Mouse (Mus musculus): Measurements from ENCODE around the gene Rpusd2.
A peak's percentile ranks its signal among the peaks of the same experiment; 100 is the strongest.
"Not testable (repeated sequence)": the region's sequence is repeated elsewhere in the genome, so short reads cannot be mapped to it uniquely, and the experiment has no call there.

Gene Rpusd2

GRCm38 (mm10) chr2:119034656-119035396, at the start of gene Rpusd2:
Gene Rpusd2 (plus strand): TSS chr2:119034790.
- peak; percentile 95 for DNase-seq (ENCODE audit: low read depth)

DNA sequence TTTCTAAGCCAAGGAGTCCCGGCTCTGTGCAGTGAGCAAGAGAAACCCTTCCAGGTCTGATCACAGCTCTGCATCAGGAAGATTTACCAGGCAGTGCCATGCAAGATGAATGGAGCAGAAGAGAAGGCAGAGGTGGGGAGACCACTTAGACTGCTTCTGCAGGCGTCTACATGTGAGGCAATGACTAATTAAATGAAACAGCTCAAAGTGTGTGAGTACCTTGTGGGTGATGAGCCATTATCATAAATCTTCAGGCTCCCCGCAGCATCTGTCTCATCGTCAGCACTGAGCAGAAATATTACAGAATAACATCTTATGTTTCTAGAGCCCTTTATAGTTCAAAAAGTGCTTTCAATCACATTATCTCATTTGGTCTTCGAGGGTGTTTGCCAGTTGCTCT, 39.1 kb upstream of the Rpusd2 start:
- DNase-seq (ENCODE audit: low read depth), result no peak

GRCm38 (mm10) chr2:118995919-118996797, 38.4 kb upstream of the Rpusd2 start:
- no peak for DNase-seq (ENCODE audit: low read depth)

DNA sequence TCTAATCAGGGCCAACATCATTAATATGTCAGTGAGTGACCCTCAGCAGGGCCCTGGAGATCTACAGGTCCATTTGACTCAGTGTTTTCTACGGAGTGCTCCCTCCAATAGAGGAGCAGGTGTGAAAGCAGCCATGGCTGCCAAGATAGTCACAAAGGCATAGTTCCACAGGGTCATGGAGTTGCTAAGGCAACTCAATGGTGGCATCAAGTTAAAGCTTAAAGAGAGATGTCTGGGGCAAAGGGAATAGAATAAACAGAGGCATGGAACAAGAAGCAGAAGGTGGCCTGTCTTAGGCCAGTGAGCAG, 37.8 kb upstream of the Rpusd2 start:
- no peak for DNase-seq (ENCODE audit: low read depth)

DNA sequence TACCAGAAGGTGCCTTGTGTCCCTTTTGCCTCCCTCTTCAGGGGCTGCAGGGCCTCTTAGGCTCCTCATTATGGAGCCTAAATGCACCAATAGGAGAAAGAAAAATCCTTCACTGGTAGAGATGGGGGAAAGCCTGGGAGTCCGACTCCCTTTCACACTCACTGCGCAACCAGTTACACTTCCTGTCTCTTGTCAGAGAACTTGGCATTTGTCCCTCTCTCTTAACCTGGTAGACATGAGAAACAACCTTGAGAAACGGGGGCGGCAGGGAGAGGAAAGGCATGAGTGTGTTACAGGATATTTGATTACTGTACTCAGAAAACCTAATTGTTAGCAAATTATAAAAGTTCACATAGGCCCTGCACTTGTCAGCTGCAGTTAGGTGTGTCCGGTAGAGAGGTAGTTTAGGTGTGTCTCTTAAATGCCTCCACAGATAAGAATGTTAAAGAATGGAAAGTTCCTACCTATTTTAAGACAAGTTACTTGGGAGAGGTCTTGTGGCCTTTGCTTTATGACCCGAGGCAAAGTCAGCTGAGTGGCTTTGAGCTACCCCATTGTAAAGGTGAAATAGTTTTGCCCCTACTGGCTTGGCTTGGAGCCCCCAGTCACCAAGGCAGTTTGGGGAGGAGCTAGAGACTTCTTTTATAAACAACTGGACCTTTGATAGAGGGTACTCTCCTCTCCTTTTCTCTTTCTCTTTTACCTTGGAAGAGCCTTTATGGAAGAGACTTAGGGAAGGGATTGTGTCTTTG, 36.3 kb upstream of the Rpusd2 start:
- no peak for DNase-seq (ENCODE audit: low read depth)

DNA sequence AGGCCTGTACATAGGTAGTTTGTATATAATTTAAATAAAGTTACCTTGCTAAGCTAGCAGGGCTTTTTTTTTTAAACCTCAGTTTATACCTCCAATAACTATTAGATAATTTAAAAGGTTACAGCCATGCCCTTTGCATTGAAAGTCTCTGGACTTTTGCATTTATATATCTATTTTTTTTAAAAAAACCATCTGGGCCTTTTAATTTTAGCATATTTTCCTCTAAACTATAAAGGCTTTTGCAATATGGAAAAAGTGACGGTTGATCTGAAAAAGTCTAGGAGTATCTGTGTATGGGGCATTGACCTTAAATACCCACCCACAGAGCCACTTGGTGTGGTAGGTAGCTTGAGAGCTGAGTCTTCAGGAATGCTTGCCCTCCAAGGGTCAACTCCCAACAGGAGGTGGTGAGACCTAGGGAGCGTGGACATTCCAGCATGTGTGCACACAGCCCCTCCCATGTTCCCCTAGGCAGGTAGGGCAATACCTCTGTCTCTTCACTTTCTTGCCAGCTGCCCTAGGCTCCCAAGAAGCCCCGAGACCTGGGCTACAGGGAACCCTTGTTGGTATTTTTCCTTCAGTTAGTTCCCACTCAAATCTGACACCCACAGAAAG, 35.5 kb upstream of the Rpusd2 start:
- DNase-seq (ENCODE audit: low read depth), result no peak

- no peak for DNase-seq (ENCODE audit: low read depth)
Observed at GRCm38 (mm10) chr2:119006886-119007285, 27.7 kb upstream of the Rpusd2 start.

GRCm38 (mm10) chr2:119009376-119009775, 25.2 kb upstream of the Rpusd2 start:
- DNase-seq (ENCODE audit: low read depth), result no peak

DNA sequence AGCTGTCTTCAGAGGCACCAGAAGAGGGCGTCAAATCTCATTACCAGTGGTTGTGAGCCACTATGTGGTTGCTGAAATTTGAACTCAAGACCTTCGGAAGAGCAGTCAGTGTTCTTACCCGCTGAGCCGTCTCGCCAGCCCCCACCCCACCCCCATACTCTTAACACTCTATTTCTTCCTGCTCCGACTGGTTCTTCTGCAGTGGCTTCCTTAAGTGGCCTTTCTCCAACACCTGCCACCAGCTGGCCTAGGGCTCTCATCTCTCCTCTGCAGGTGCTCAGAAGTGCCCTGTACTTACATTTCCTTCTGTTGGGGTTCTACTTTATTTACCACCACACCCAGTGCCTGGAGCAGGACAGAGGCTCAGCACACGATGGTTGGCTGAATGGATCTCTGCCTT, 19.6 kb upstream of the Rpusd2 start:
- DNase-seq (ENCODE audit: low read depth), result no peak

GRCm38 (mm10) chr2:119015604-119016180, 18.9 kb upstream of the Rpusd2 start:
- DNase-seq (ENCODE audit: low read depth), result peak; percentile 29

DNA sequence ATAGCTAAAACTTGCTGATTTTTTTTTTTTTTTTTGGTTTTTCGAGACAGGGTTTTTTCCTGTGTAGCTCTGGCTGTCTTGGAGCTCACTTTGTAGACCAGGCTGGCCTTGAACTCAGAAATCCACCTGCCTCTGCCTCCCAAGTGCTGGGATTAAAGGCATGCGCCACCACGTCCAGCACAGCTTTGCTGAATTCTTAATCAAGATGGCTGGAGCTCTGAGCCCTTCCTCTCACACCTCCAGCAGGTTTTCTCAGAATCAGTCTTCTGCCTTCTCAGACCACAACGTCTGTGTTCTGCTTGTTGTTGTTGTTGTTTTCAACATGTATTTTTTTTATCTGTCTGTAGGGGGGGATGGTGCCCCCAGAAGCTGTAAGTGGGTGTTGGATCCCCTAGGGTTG, 18.3 kb upstream of the Rpusd2 start:
- DNase-seq (ENCODE audit: low read depth), result not testable (repeated sequence)

DNA sequence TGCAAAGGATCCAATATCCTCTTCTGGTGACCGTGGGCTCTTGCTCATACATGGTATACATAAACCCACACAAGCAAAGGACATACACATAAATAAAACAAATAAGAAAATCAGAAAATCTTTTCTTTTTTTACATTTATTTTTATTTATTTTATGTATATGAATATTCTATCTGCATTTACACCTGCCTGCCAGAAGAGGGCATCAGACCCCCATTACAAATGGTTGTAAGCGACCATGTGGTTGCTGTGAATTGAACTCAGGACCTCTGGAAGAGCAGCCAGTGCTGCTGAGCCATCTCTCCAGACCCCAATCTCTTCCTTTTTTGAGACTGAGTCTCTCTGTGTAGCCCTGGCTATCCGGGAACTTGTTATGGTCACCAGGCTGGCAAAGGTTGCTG, 16.9 kb upstream of the Rpusd2 start:
- DNase-seq (ENCODE audit: low read depth), result no peak

DNA sequence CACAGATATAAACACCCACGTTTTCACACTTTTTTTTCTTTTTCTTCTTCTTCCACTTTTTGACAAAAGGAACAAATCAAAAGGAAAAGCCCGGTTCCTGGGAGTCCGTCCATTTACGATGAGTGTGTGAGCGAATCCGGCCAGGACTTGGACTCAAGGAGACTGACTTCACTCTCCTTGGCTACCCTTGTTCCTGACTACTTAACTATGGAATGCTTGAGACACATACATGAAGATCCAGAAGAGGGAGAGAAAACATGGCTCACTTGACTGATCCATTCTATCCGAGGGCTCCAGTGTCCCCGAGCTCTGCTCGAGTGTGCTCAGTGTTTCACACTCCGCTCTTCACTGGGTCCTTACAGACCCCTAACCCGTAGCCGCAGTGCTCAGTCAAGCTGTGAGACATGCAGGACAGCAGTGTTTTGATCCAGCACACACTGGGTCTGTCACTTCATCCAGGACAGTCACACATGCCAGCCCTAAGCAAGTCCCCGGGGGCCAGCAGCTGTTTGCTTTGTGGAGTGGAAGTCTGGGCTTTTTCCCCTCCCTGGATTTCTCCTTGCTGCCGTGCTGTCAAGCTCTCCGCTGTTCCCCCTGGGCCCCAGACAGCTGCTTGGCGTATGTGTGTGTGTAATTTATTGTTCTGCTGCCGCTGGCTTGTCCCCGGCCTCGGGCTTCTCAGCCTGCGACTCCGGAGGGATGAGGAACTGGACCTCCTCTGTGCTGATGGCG, 16.0 kb upstream of the Rpusd2 start:
- no peak for DNase-seq (ENCODE audit: low read depth)

- no peak for DNase-seq (ENCODE audit: low read depth)
Observed at GRCm38 (mm10) chr2:119019131-119019530, 15.5 kb upstream of the Rpusd2 start.

DNA sequence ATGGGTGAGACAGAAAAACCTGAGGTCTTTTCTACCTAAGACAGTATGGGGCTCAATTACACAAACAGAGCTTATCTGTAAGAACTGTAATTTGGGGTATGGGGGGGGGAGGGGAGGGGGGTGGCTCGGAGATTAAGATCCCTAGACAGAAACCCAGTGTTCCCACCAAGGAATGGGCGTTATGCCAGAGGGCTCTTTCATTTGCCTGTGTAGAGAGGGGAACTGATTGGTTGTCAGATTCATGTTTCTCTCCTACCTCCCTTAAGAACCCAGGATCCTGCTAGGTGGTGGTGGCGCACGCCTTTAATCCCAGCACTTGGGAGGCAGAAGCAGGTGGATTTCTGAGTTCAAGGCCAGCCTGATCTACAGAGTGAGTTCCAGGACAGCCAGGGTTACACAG, 15.1 kb upstream of the Rpusd2 start:
- DNase-seq (ENCODE audit: low read depth), result no peak

- DNase-seq (ENCODE audit: low read depth), result no peak
Observed at GRCm38 (mm10) chr2:119023154-119023660, 11.4 kb upstream of the Rpusd2 start.

DNA sequence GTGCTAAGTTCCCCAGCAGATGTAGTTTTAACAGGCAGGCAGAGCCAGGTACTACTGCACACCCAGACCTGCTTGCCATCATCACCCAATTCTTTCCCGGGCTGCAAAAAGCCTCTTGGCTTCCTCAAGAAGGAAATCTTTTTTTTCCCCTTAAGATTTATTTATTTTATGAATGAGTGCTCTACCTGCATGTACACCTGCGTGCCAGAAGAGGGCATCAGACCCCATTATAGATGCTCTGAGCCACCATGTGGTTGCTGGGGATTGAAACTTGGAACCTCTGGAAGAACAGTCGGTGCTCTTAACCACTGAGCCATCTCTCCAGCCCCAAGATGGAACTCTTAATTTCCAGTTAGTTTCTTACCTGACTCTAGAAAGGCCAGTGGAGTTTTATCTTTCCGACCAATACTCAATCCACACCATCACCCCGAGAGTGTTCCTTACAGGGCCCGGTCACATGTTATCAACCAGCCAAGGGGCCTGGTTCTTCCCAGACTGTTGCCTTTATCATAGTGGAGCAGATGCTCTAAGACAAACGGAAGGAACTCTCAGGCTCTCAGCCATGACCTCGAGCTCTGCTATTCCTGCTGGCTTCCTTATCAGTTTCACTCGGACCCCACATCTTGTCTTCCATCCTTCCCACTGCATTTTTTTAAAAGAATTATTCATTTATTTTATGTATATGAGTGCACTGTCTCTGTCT, 9.9 kb upstream of the Rpusd2 start:
- DNase-seq (ENCODE audit: low read depth), result peak; percentile 44

DNA sequence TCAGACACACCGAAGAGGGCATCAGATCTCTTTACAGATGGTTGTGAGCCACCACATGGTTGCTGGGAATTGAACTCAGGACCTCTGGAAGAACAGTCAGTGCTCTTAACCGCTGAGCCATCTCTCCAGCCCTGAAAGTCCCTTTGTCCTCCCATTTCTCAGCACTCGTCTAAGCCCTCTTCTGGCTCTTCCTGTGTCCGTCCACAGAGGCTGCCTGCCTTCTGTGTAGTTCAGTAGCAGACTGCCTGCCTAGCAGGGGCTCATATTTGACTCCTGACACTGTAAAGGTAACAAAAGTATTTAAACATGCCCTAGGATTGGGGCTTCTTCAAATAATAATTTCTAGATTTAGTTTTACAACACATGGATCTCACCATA, 9.4 kb upstream of the Rpusd2 start:
- DNase-seq (ENCODE audit: low read depth), result no peak

GRCm38 (mm10) chr2:119026951-119027350, 7.6 kb upstream of the Rpusd2 start:
- DNase-seq (ENCODE audit: low read depth), result no peak

DNA sequence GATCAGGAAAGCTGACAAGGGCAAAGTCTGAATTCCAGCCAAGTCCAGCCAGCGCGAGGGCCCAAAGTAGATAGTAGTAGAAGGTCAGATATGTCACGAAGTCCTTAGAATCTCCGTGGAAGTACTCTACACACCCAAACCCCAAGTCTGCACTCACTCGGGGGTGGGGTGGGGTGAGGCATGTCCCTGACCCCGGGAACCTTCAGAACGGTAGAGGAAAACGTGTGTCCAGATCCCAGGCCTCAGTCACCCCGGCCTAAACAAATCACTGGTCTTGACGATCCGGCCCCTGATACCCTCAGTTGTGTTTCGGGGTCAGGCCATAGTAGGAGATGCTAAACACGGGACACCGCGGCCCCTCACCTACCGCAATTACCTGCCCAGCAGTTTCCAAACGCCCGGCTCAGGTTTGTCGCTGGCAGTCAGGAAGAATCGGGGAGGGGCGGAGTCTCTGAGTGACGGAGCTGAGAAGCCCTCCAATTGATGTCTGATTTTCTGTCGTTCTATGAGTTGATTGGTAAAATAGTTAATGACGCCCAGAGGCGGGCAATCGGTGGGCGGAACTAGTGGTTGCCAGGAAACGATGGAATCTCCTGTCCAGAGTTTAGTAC, 5.5 kb upstream of the Rpusd2 start, which contains the start of gene Ccdc32:
TSS of gene Ccdc32 (minus strand) at position 453 of the 611 bp plus-strand sequence.
- peak; percentile 94 for DNase-seq (ENCODE audit: low read depth)

Measured in naive thymus-derived CD4-positive, alpha-beta T cell, adult 2 months (primary cell).